Mouse (Mus musculus) lung, adult 2 months (tissue): ENCODE data around the gene Zfp146. TPM values are rescaled to one million over a fixed set of nuclear protein-coding genes. Genes with fewer than 3 reads are reported as not detected.

Experiments used
- DNase-seq: peaks from one replicate; pipeline ENCODE4 v3.0.0; 2022
- H3K4me1 ChIP-seq: fragments of 200-500 bp; 2 replicates; pipeline ENCODE4 v1.6.1; 2011; ENCODE audit warnings: low read length; ENCODE audit not compliant: control insufficient read depth, insufficient read depth
- H3K4me3 ChIP-seq: fragments of 200-500 bp; replicated peaks from 2 replicates; pipeline ENCODE3; 2011; ENCODE audit warnings: low read depth, mild to moderate bottlenecking, control low read depth, low read length; ENCODE audit errors: extremely low read depth
- CTCF ChIP-seq: fragments of 200-500 bp; IDR thresholded peaks from 2 replicates; pipeline ENCODE4 v1.5.1; 2011; ENCODE audit warnings: mild to moderate bottlenecking, low read length, control low read depth; ENCODE audit not compliant: insufficient read depth
- POLR2A ChIP-seq: fragments of 200-500 bp; IDR thresholded peaks from 2 replicates; pipeline ENCODE4 v1.6.1; 2011; ENCODE audit warnings: low read depth, mild to moderate bottlenecking, control low read depth, low read length, borderline replicate concordance; ENCODE audit errors: extremely low read depth
- WGBS: fragments of 180-500 bp; shearing (Covaris S2); methylation state at CpG from one replicate; pipeline ENCODE4 v1.1.7; 2018; 5-methylcytosine and 5-hydroxymethylcytosine counted together
- polyA plus RNA-seq: library from polyadenylated mRNA; depleted of rRNA; stranded (reverse); fragments of >200 nt; gene quantifications from 2 replicates; pipeline ENCODE4 v1.2.3, GENCODE M21; 2012

Gene Zfp146
- polyA plus RNA-seq, 1 experiment = 14.8 TPM

GRCm38 (mm10) chr7:30181308-30181707 is 11.8 kb upstream of the Zfp146 start:
- DNase-seq = peak; percentile 69
- WGBS = 3% methylated on average over 4 of the region's 4 CpGs

GRCm38 (mm10) chr7:30178256-30178655 is 8.7 kb upstream of the Zfp146 start:
- Histone ChIP-seq H3K4me3 (no peak overlapping the region), H3K4me1 (no peaks in the 10 kb centered on the region)
- DNase-seq = no peak
- 82% methylated on average over 11 of the region's 11 CpGs for WGBS
- TF ChIP-seq POLR2A (no peak), CTCF (no peak)

More at GRCm38 (mm10) chr7:30181308-30181707, 11.8 kb upstream of the Zfp146 start:
- peak; percentile 80 for TF ChIP-seq CTCF
- TF ChIP-seq POLR2A = no peak
- H3K4me3 ChIP-seq = no peak overlapping the region
- H3K4me1 ChIP-seq = 0 out of 2 replicates have a peak, but pooled peaks cover 2% of the 10 kb centered on the region

GRCm38 (mm10) chr7:30176474-30176873 is 6.9 kb upstream of the Zfp146 start:
- Histone ChIP-seq H3K4me3 (no peak overlapping the region), H3K4me1 (no peaks in the 10 kb centered on the region)
- TF ChIP-seq POLR2A = no peak
- no peak for TF ChIP-seq CTCF
- no peak for DNase-seq
- 45% methylated on average over 12 of the region's 12 CpGs for WGBS

GRCm38 (mm10) chr7:30170283-30170951 is 867 bp upstream of the Zfp146 start:
- 13% methylated on average over 11 of the region's 11 CpGs for WGBS
- no peak for DNase-seq
- TF ChIP-seq CTCF (no peak), POLR2A (no peak)
- peak overlapping the region; percentile 97 for H3K4me3 ChIP-seq
- no peaks in the 10 kb centered on the region; the same call in 1 of the 2 replicates for H3K4me1 ChIP-seq

- DNase-seq = no peak
- Histone ChIP-seq H3K4me1 (no peaks in the 10 kb centered on the region; the same call in 1 of the 2 replicates), H3K4me3 (peak overlapping the region; percentile 97)
- WGBS = 2% methylated on average over 21 of the region's 21 CpGs
- TF ChIP-seq POLR2A (no peak), CTCF (no peak)
Measured at GRCm38 (mm10) chr7:30168914-30169582, 502 bp downstream of the Zfp146 start.

- H3K4me1 ChIP-seq = no peaks in the 10 kb centered on the region
- DNase-seq = no peak
Measured at GRCm38 (mm10) chr7:30164745-30165144, 4.8 kb downstream of the Zfp146 start.

GRCm38 (mm10) chr7:30163113-30163512 is 6.4 kb downstream of the Zfp146 start:
- no peak for TF ChIP-seq CTCF
- no peak for TF ChIP-seq POLR2A
- WGBS = over 99% methylated on average over 5 of the region's 5 CpGs

More at GRCm38 (mm10) chr7:30164745-30165144, 4.8 kb downstream of the Zfp146 start:
- no peak overlapping the region for H3K4me3 ChIP-seq
- WGBS = 96% methylated on average over 2 of the region's 2 CpGs
- TF ChIP-seq CTCF (no peak), POLR2A (no peak)

GRCm38 (mm10) chr7:30155507-30155906 is 14.0 kb downstream of the Zfp146 start:
- no peak for DNase-seq
- Histone ChIP-seq H3K4me1 (no peaks in the 10 kb centered on the region), H3K4me3 (no peak overlapping the region)
- WGBS = 97% methylated on average over 3 of the region's 3 CpGs
- TF ChIP-seq CTCF = no peak

More at GRCm38 (mm10) chr7:30163113-30163512, 6.4 kb downstream of the Zfp146 start:
- Histone ChIP-seq H3K4me3 (no peak overlapping the region), H3K4me1 (no peaks in the 10 kb centered on the region)
- no peak for DNase-seq

- no peak for TF ChIP-seq POLR2A
- no peak for TF ChIP-seq CTCF
- Histone ChIP-seq H3K4me3 (no peak overlapping the region), H3K4me1 (no peaks in the 10 kb centered on the region)
- DNase-seq = no peak
- WGBS = 90% methylated on average over 1 of the region's 1 CpGs
Measured at GRCm38 (mm10) chr7:30154040-30154439, 15.5 kb downstream of the Zfp146 start.

- TF ChIP-seq CTCF = no peak
- TF ChIP-seq POLR2A = no peak
- 95% methylated on average over 5 of the region's 5 CpGs for WGBS
- 0 out of 2 replicates have a peak, but pooled peaks cover 2% of the 10 kb centered on the region for H3K4me1 ChIP-seq
- no peak overlapping the region for H3K4me3 ChIP-seq
- no peak for DNase-seq
Measured at GRCm38 (mm10) chr7:30147011-30147410, 22.5 kb downstream of the Zfp146 start.
